Mouse (Mus musculus): Measurements from ENCODE around the gene Gm36028. TPM values are rescaled to one million over a fixed set of nuclear protein-coding genes. Genes with fewer than 3 reads are reported as not detected.

The Gm36028 gene
- polyA plus RNA-seq (2015; fragmentation: Nextera tagmentation; extraction: Ambion mirVana), result 0.23 and 0.25 TPM in 2 replicates

- Histone ChIP-seq H3K27me3 (no peaks in the 10 kb centered on the region), H3K9ac (no peak within 1 kb of the TSS), H3K36me3 (no peaks in the 10 kb centered on the region), H3K4me1 (no peaks in the 10 kb centered on the region), H3K27ac (no peak within 1 kb of the TSS), H3K4me3 (no peak within 1 kb of the TSS), H3K4me2 (no peak within 1 kb of the TSS), H3K9me3 (no peaks in the 10 kb centered on the region)
- ATAC-seq (ENCODE audit: insufficient number of reproducible peaks, insufficient read depth, low FRiP score, low TSS enrichment, low read depth), result no peak
- 83% methylated on average over 7 of the region's 7 CpGs for WGBS
Observed at GRCm38 (mm10) chr16:37861029-37861428, at the start of gene Gm36028. TSS of gene Gm36028 (minus strand) at chr16:37861146.

- Histone ChIP-seq H3K27ac (no peak overlapping the region), H3K36me3 (no peaks in the 10 kb centered on the region), H3K9me3 (no peaks in the 10 kb centered on the region), H3K4me2 (no peak overlapping the region), H3K9ac (no peak overlapping the region), H3K4me1 (no peaks in the 10 kb centered on the region), H3K4me3 (no peak overlapping the region), H3K27me3 (no peaks in the 10 kb centered on the region)
- WGBS, result 92% methylated on average over 3 of the region's 3 CpGs
- ATAC-seq (ENCODE audit: insufficient number of reproducible peaks, insufficient read depth, low FRiP score, low TSS enrichment, low read depth), result no peak
Observed at GRCm38 (mm10) chr16:37906456-37906855, 45.5 kb upstream of the Gm36028 start.

GRCm38 (mm10) chr16:37901318-37901717 is 40.4 kb upstream of the Gm36028 start:
- WGBS, result 45% methylated on average over 11 of the region's 11 CpGs
- Histone ChIP-seq H3K4me1 (peaks cover 6% of the 10 kb centered on the region; the same call in 1 of the 2 replicates), H3K27ac (no peak overlapping the region), H3K4me2 (no peak overlapping the region), H3K9ac (no peak overlapping the region), H3K4me3 (no peak overlapping the region), H3K36me3 (no peaks in the 10 kb centered on the region), H3K27me3 (no peaks in the 10 kb centered on the region), H3K9me3 (no peaks in the 10 kb centered on the region)
- ATAC-seq (ENCODE audit: insufficient number of reproducible peaks, insufficient read depth, low FRiP score, low TSS enrichment, low read depth), result no peak

GRCm38 (mm10) chr16:37899357-37899756 is 38.4 kb upstream of the Gm36028 start:
- no peak for ATAC-seq (ENCODE audit: insufficient number of reproducible peaks, insufficient read depth, low FRiP score, low TSS enrichment, low read depth)
- Histone ChIP-seq H3K9me3 (no peaks in the 10 kb centered on the region), H3K36me3 (no peaks in the 10 kb centered on the region), H3K27ac (no peak overlapping the region), H3K4me3 (no peak overlapping the region), H3K9ac (no peak overlapping the region), H3K27me3 (no peaks in the 10 kb centered on the region), H3K4me1 (peaks cover 6% of the 10 kb centered on the region; the same call in 1 of the 2 replicates), H3K4me2 (no peak overlapping the region)
- WGBS, result 34% methylated on average over 2 of the region's 2 CpGs

GRCm38 (mm10) chr16:37898790-37899189 is 37.8 kb upstream of the Gm36028 start:
- H3K9me3 ChIP-seq, result no peaks in the 10 kb centered on the region
- 66% methylated on average over 5 of the region's 5 CpGs for WGBS
- no peak overlapping the region for H3K4me2 ChIP-seq
- no peak overlapping the region for H3K9ac ChIP-seq
- H3K4me1 ChIP-seq, result peaks cover 6% of the 10 kb centered on the region; the same call in 1 of the 2 replicates
- ATAC-seq (ENCODE audit: insufficient number of reproducible peaks, insufficient read depth, low FRiP score, low TSS enrichment, low read depth), result no peak
- no peak overlapping the region for H3K4me3 ChIP-seq
- H3K27me3 ChIP-seq, result no peaks in the 10 kb centered on the region
- H3K27ac ChIP-seq, result no peak overlapping the region
- no peaks in the 10 kb centered on the region for H3K36me3 ChIP-seq

GRCm38 (mm10) chr16:37893942-37894341 is 33.0 kb upstream of the Gm36028 start:
- no peaks in the 10 kb centered on the region for H3K27me3 ChIP-seq
- H3K4me1 ChIP-seq, result peaks cover 16% of the 10 kb centered on the region
- 74% methylated on average over 2 of the region's 2 CpGs for WGBS
- H3K4me2 ChIP-seq, result no peak overlapping the region
- H3K4me3 ChIP-seq, result no peak overlapping the region
- no peak overlapping the region for H3K27ac ChIP-seq
- no peak for ATAC-seq (ENCODE audit: insufficient number of reproducible peaks, insufficient read depth, low FRiP score, low TSS enrichment, low read depth)
- H3K36me3 ChIP-seq, result peaks cover 5% of the 10 kb centered on the region
- H3K9me3 ChIP-seq, result no peaks in the 10 kb centered on the region
- H3K9ac ChIP-seq, result no peak overlapping the region

GRCm38 (mm10) chr16:37893381-37893780 is 32.4 kb upstream of the Gm36028 start:
- Histone ChIP-seq H3K4me2 (no peak overlapping the region), H3K4me1 (peaks cover 17% of the 10 kb centered on the region), H3K4me3 (no peak overlapping the region), H3K9ac (no peak overlapping the region), H3K27ac (no peak overlapping the region), H3K27me3 (no peaks in the 10 kb centered on the region), H3K36me3 (peaks cover 7% of the 10 kb centered on the region), H3K9me3 (no peaks in the 10 kb centered on the region)
- 63% methylated on average over 6 of the region's 6 CpGs for WGBS
- no peak for ATAC-seq (ENCODE audit: insufficient number of reproducible peaks, insufficient read depth, low FRiP score, low TSS enrichment, low read depth)

- Histone ChIP-seq H3K4me2 (no peak overlapping the region), H3K9me3 (no peaks in the 10 kb centered on the region), H3K9ac (no peak overlapping the region), H3K4me3 (no peak overlapping the region), H3K27ac (no peak overlapping the region), H3K27me3 (no peaks in the 10 kb centered on the region), H3K4me1 (peaks cover 15% of the 10 kb centered on the region), H3K36me3 (peaks cover 7% of the 10 kb centered on the region)
- WGBS, result 34% methylated on average over 2 of the region's 2 CpGs
- ATAC-seq (ENCODE audit: insufficient number of reproducible peaks, insufficient read depth, low FRiP score, low TSS enrichment, low read depth), result no peak
Observed at GRCm38 (mm10) chr16:37892667-37893066, 31.7 kb upstream of the Gm36028 start.

- no peak overlapping the region for H3K27ac ChIP-seq
- H3K27me3 ChIP-seq, result no peaks in the 10 kb centered on the region
- H3K4me2 ChIP-seq, result no peak overlapping the region
- H3K9ac ChIP-seq, result no peak overlapping the region
- no peaks in the 10 kb centered on the region for H3K9me3 ChIP-seq
- H3K4me1 ChIP-seq, result peaks cover 12% of the 10 kb centered on the region; the same call in 1 of the 2 replicates
- 90% methylated on average over 3 of the region's 3 CpGs for WGBS
- ATAC-seq (ENCODE audit: insufficient number of reproducible peaks, insufficient read depth, low FRiP score, low TSS enrichment, low read depth), result 0 out of 2 replicates have a peak, but pooled peaks have one; percentile 32
- H3K36me3 ChIP-seq, result peaks cover 11% of the 10 kb centered on the region
- no peak overlapping the region for H3K4me3 ChIP-seq
Observed at GRCm38 (mm10) chr16:37888986-37889385, 28.0 kb upstream of the Gm36028 start.

GRCm38 (mm10) chr16:37881168-37881567 is 20.2 kb upstream of the Gm36028 start:
- H3K27ac ChIP-seq, result no peak overlapping the region
- no peaks in the 10 kb centered on the region for H3K27me3 ChIP-seq
- H3K4me2 ChIP-seq, result no peak overlapping the region
- H3K36me3 ChIP-seq, result peaks cover 63% of the 10 kb centered on the region
- no peak for ATAC-seq (ENCODE audit: insufficient number of reproducible peaks, insufficient read depth, low FRiP score, low TSS enrichment, low read depth)
- H3K4me3 ChIP-seq, result no peak overlapping the region
- 82% methylated on average over 2 of the region's 2 CpGs for WGBS
- no peaks in the 10 kb centered on the region for H3K9me3 ChIP-seq
- no peaks in the 10 kb centered on the region for H3K4me1 ChIP-seq
- H3K9ac ChIP-seq, result no peak overlapping the region

GRCm38 (mm10) chr16:37879750-37880419 is 18.9 kb upstream of the Gm36028 start:
- Histone ChIP-seq H3K27me3 (no peaks in the 10 kb centered on the region), H3K9me3 (no peaks in the 10 kb centered on the region), H3K4me1 (no peaks in the 10 kb centered on the region), H3K27ac (no peak overlapping the region), H3K36me3 (peaks cover 63% of the 10 kb centered on the region), H3K4me3 (no peak overlapping the region), H3K4me2 (no peak overlapping the region), H3K9ac (no peak overlapping the region)
- ATAC-seq (ENCODE audit: insufficient number of reproducible peaks, insufficient read depth, low FRiP score, low TSS enrichment, low read depth), result no peak
- WGBS, result 94% methylated on average over 4 of the region's 4 CpGs

- no peak overlapping the region for H3K27ac ChIP-seq
- WGBS, result 90% methylated on average over 7 of the region's 7 CpGs
- peaks cover 60% of the 10 kb centered on the region for H3K36me3 ChIP-seq
- H3K9me3 ChIP-seq, result no peaks in the 10 kb centered on the region
- H3K27me3 ChIP-seq, result no peaks in the 10 kb centered on the region
- no peak overlapping the region for H3K4me3 ChIP-seq
- no peak overlapping the region for H3K9ac ChIP-seq
- no peak overlapping the region for H3K4me2 ChIP-seq
- no peak for ATAC-seq (ENCODE audit: insufficient number of reproducible peaks, insufficient read depth, low FRiP score, low TSS enrichment, low read depth)
- no peaks in the 10 kb centered on the region for H3K4me1 ChIP-seq
Observed at GRCm38 (mm10) chr16:37878951-37879505, 18.1 kb upstream of the Gm36028 start.

Measured in embryonic facial prominence, embryonic 13.5 days (tissue).